Mouse (Mus musculus): ENCODE measurements at regions not wholly inside any gene's neighbourhood (a gene's known extent, or its start where the extent isn't known, plus 50 kb on each side); places are given as distances from the start of the nearest gene placed in this dataset.
A peak's percentile ranks its signal among the peaks of the same experiment; 100 is the strongest.

- Histone ChIP-seq H3K27me3 (replicated peaks) (no peaks in the 10 kb centered on the region), H3K27ac (ENCODE audit: insufficient read depth, low read depth) (no peak overlapping the region), H3K4me2 (ENCODE audit: insufficient read depth, low read depth, poor library complexity, severe bottlenecking) (no peak overlapping the region), H3K4me1 (ENCODE audit: control insufficient read depth in 1 of 2, insufficient read depth in 2 of 2) (peaks cover 0 to 7% of the 10 kb centered on the region in 2 experiments; a peak in 1 of 4 replicates), H3K9ac (ENCODE audit: insufficient read depth, low read depth) (no peak overlapping the region), H3K36me3 (replicated peaks in 1 of 2; ENCODE audit: control insufficient read depth in 1 of 2, insufficient read depth in 1 of 2, low read length in 1 of 2) (peaks cover 0 to 5% of the 10 kb centered on the region in 2 experiments), H3K9me3 (replicated peaks; ENCODE audit: low read length) (peaks cover 19% of the 10 kb centered on the region), H3K79me2 (replicated peaks; ENCODE audit: control insufficient read depth, extremely low read depth, insufficient read depth, poor library complexity, severe bottlenecking) (no peaks in the 10 kb centered on the region), H3K4me3 (replicated peaks in 1 of 3; ENCODE audit: low read depth in 2 of 3, low read length in 2 of 3, poor library complexity in 1 of 3) (no peak overlapping the region)
- DNase-seq (ENCODE audit: extremely low read depth), result no peak
- dilution Hi-C loops (cut with MboI; ENCODE audit: extremely low pct_ligation_motif_present, extremely low pct_unique_long_range_greater_than_20kb, low sequenced_read_pairs) (no loop called here), in situ Hi-C loops (cut with MboI; ENCODE audit: low pct_ligation_motif_present, low pct_unique_long_range_greater_than_20kb, low sequenced_read_pairs) (no loop called here)
- TF ChIP-seq CTCF (conservative IDR thresholded peaks at IDR 0.05 in 1 of 2, IDR thresholded peaks at IDR 0.05 in 1 of 2; ENCODE audit: low read depth in 2 of 2, low read length in 2 of 2), result no peak
- no peak for TF ChIP-seq NRF1 (IDR thresholded peaks at IDR 0.05; ENCODE audit: low read depth, low read length)
- TF ChIP-seq POLR2AphosphoS2 (IDR thresholded peaks at IDR 0.05; ENCODE audit: low read depth, low read length), result no peak
- no peak for TF ChIP-seq MAX (IDR thresholded peaks at IDR 0.05; ENCODE audit: low read length)
- TF ChIP-seq RCOR1 (conservative IDR thresholded peaks at IDR 0.05; ENCODE audit: low read depth, low read length), result no peak
- no peak for TF ChIP-seq MYC (IDR thresholded peaks at IDR 0.05; ENCODE audit: low read depth, low read length)
- TF ChIP-seq MAZ (IDR thresholded peaks at IDR 0.05; ENCODE audit: low read depth, low read length), result no peak
- TF ChIP-seq SMC3 (IDR thresholded peaks at IDR 0.05; ENCODE audit: low read depth, low read length), result no peak
- no peak for TF ChIP-seq MEF2A (IDR thresholded peaks at IDR 0.05; ENCODE audit: borderline replicate concordance, low read depth, low read length)
- TF ChIP-seq ZC3H11A (IDR thresholded peaks at IDR 0.05; ENCODE audit: low read depth, low read length), result no peak
- no peak for TF ChIP-seq USF2 (conservative IDR thresholded peaks at IDR 0.05; ENCODE audit: low read depth, low read length)
- TF ChIP-seq JUN (IDR thresholded peaks at IDR 0.05; ENCODE audit: insufficient read depth, low read depth, low read length), result no peak
- TF ChIP-seq KAT2A (IDR thresholded peaks at IDR 0.05; ENCODE audit: insufficient replicate concordance, low read length), result no peak
- no peak for TF ChIP-seq ELF1 (IDR thresholded peaks at IDR 0.05; ENCODE audit: low read depth, low read length)
- TF ChIP-seq EP300 (IDR thresholded peaks at IDR 0.05; ENCODE audit: low read length), result no peak
- TF ChIP-seq E2F4 (IDR thresholded peaks at IDR 0.05; ENCODE audit: insufficient replicate concordance, low read depth, low read length), result no peak
- no peak for TF ChIP-seq TCF12 (IDR thresholded peaks at IDR 0.05; ENCODE audit: low read depth, low read length)
- TF ChIP-seq CHD1 (IDR thresholded peaks at IDR 0.05; ENCODE audit: low read depth, low read length), result no peak
- TF ChIP-seq IRF4 (IDR thresholded peaks at IDR 0.05; ENCODE audit: low read depth, low read length), result no peak
- TF ChIP-seq JUND (conservative IDR thresholded peaks at IDR 0.05; ENCODE audit: low read depth, low read length), result no peak
These were observed 87.2 kb upstream of the Vmn1r2 start for GRCm38 (mm10) chr4:3079901-3080300.

- dilution Hi-C loops (cut with MboI; ENCODE audit: extremely low pct_ligation_motif_present, extremely low pct_unique_long_range_greater_than_20kb, low sequenced_read_pairs), result no loop called here
- Histone ChIP-seq H3K79me2 (replicated peaks; ENCODE audit: control insufficient read depth, extremely low read depth, insufficient read depth, poor library complexity, severe bottlenecking) (no peaks in the 10 kb centered on the region), H3K4me1 (ENCODE audit: control insufficient read depth in 1 of 2, insufficient read depth in 2 of 2) (peaks cover 0 to 8% of the 10 kb centered on the region in 2 experiments; a peak in 1 of 4 replicates), H3K27ac (ENCODE audit: insufficient read depth, low read depth) (no peak overlapping the region), H3K4me2 (ENCODE audit: insufficient read depth, low read depth, poor library complexity, severe bottlenecking) (no peak overlapping the region), H3K36me3 (replicated peaks in 1 of 2; ENCODE audit: control insufficient read depth in 1 of 2, insufficient read depth in 1 of 2, low read length in 1 of 2) (peaks cover 0 to 5% of the 10 kb centered on the region in 2 experiments), H3K27me3 (replicated peaks) (no peaks in the 10 kb centered on the region), H3K9me3 (replicated peaks; ENCODE audit: low read length) (peaks cover 19% of the 10 kb centered on the region), H3K4me3 (replicated peaks in 1 of 3; ENCODE audit: low read depth in 2 of 3, low read length in 2 of 3, poor library complexity in 1 of 3) (no peak overlapping the region), H3K9ac (ENCODE audit: insufficient read depth, low read depth) (no peak overlapping the region)
- DNase-seq (ENCODE audit: extremely low read depth), result peak; percentile 35
- in situ Hi-C loops (cut with MboI; ENCODE audit: low pct_ligation_motif_present, low pct_unique_long_range_greater_than_20kb, low sequenced_read_pairs), result no loop called here
- TF ChIP-seq SMC3 (IDR thresholded peaks at IDR 0.05; ENCODE audit: low read depth, low read length), result no peak
- no peak for TF ChIP-seq E2F4 (IDR thresholded peaks at IDR 0.05; ENCODE audit: insufficient replicate concordance, low read depth, low read length)
- TF ChIP-seq MEF2A (IDR thresholded peaks at IDR 0.05; ENCODE audit: borderline replicate concordance, low read depth, low read length), result no peak
- TF ChIP-seq BHLHE40 (IDR thresholded peaks at IDR 0.05; ENCODE audit: low read depth, low read length), result no peak
- TF ChIP-seq POLR2AphosphoS2 (IDR thresholded peaks at IDR 0.05; ENCODE audit: low read depth, low read length), result no peak
- no peak for TF ChIP-seq EP300 (IDR thresholded peaks at IDR 0.05; ENCODE audit: low read length)
- no peak for TF ChIP-seq PAX5 (IDR thresholded peaks at IDR 0.05; ENCODE audit: low read length)
- no peak for TF ChIP-seq USF2 (conservative IDR thresholded peaks at IDR 0.05; ENCODE audit: low read depth, low read length)
These were observed 86.6 kb upstream of the Vmn1r2 start for GRCm38 (mm10) chr4:3080385-3081125.

Data from CH12.LX (cell line).